14 mouse cellular contexts compared by ENCODE assay signal in genomic region chr15:101129412-101129811, GRCm38 (mm10). TPM values are rescaled to one million over a fixed set of nuclear protein-coding genes. Genes with fewer than 3 reads are reported as not detected.
DNase-seq lines count a peak whose midpoint lies in the region; ATAC-seq and TF ChIP-seq lines count a peak whose summit lies in the region.
"Had no signal": no experiment of that assay in that cellular context is flagged by ENCODE, and none has a peak within 500 bp of the region (broad histone marks: within the 10 kb centered on the region; RNA-seq: fewer than 3 reads in every experiment).

No protein-coding gene starts in this region.

- TF ChIP-seq EP300 in heart, adult 2 months (IDR thresholded peaks at IDR 0.05; ENCODE audit: insufficient read depth, low read depth, low read length) = no peak
- TF ChIP-seq EP300 in lung, postnatal 0 days (IDR thresholded peaks at IDR 0.05) = no peak

- no peaks in the 10 kb centered on the region for H3K79me2 ChIP-seq in heart, adult 2 months (replicated peaks; ENCODE audit: control insufficient read depth, insufficient read depth, low read length)

- H3K4me3 ChIP-seq in heart, adult 2 months = peak overlapping the region; percentile 70
- peak overlapping the region; percentile 59 for H3K4me3 ChIP-seq in lung, postnatal 0 days (ENCODE audit: low read depth, low read length)
- H3K4me3 ChIP-seq in intestine, embryonic 16.5 days (ENCODE audit: low read length) = peak overlapping the region; percentile 59
- H3K4me3 ChIP-seq in small intestine, adult 2 months (ENCODE audit: low read depth, low read length) = peak overlapping the region; percentile 69

- H3K4me1 ChIP-seq in heart, adult 2 months (ENCODE audit: control insufficient read depth, insufficient read depth, low read length) = peaks cover 29% of the 10 kb centered on the region
- peaks cover 18% of the 10 kb centered on the region for H3K4me1 ChIP-seq in lung, postnatal 0 days (ENCODE audit: insufficient read depth, low read depth, low read length)
- peaks cover 44% of the 10 kb centered on the region for H3K4me1 ChIP-seq in intestine, embryonic 16.5 days (ENCODE audit: control insufficient read depth, insufficient read depth, low read length)
- H3K4me1 ChIP-seq in small intestine, adult 2 months (ENCODE audit: control insufficient read depth, insufficient read depth, insufficient read length, low read length) = peaks cover 5% of the 10 kb centered on the region

- intact Hi-C loops in heart, adult 2 months (cut with DNase I) = no loop called here
- intact Hi-C loops in heart, postnatal 10 days (cut with DNase I) = loop anchor here (2.0 kb wide), 1 partner anchor 15 kb away; no protein-coding TSS in a partner anchor

- no peak for TF ChIP-seq POLR2A in heart, adult 2 months (IDR thresholded peaks at IDR 0.05; ENCODE audit: insufficient read depth, low read depth, low read length)
- TF ChIP-seq POLR2A in small intestine, adult 2 months (IDR thresholded peaks at IDR 0.05; ENCODE audit: low read depth, low read length) = no peak

- H3K9ac ChIP-seq in heart, adult 2 months (ENCODE audit: low read depth, low read length) = peak overlapping the region; percentile 81
- H3K9ac ChIP-seq in lung, postnatal 0 days (replicated peaks; ENCODE audit: low read depth) = peak overlapping the region; percentile 79
- H3K9ac ChIP-seq in intestine, embryonic 16.5 days (ENCODE audit: low read depth, low read length) = peak overlapping the region; percentile 86

- no peaks in the 10 kb centered on the region for H3K27me3 ChIP-seq in heart, adult 2 months (ENCODE audit: control insufficient read depth, insufficient read depth, low read length)
- no peaks in the 10 kb centered on the region for H3K27me3 ChIP-seq in lung, postnatal 0 days (replicated peaks; ENCODE audit: insufficient read depth, low read length)
- H3K27me3 ChIP-seq in intestine, embryonic 16.5 days (replicated peaks; ENCODE audit: control insufficient read depth, insufficient read depth, low read length) = no peaks in the 10 kb centered on the region
- peaks cover 18% of the 10 kb centered on the region for H3K27me3 ChIP-seq in small intestine, adult 2 months (ENCODE audit: control insufficient read depth, insufficient read depth, low read length)

- TF ChIP-seq CTCF in heart, adult 2 months (IDR thresholded peaks at IDR 0.05) = no peak
- TF ChIP-seq CTCF in lung, postnatal 0 days (IDR thresholded peaks at IDR 0.05) = no peak
- TF ChIP-seq CTCF in small intestine, adult 2 months (IDR thresholded peaks at IDR 0.05; ENCODE audit: extremely low read depth, insufficient read length, insufficient replicate concordance, low read depth, low read length) = no peak

- ATAC-seq in lung, postnatal 0 days = no peak
- ATAC-seq in intestine, embryonic 16.5 days = no peak

- WGBS in heart, adult 2 months = 20% methylated on average over 5 of the region's 5 CpGs
- WGBS in lung, postnatal 0 days = 14% methylated on average over 5 of the region's 5 CpGs
- 30% methylated on average over 5 of the region's 5 CpGs for WGBS in intestine, embryonic 16.5 days
- 28% methylated on average over 5 of the region's 5 CpGs for WGBS in small intestine, adult 2 months

- peak in 1 of 2 experiments; percentile 52 for DNase-seq in heart, adult 2 months
- DNase-seq in heart, postnatal 10 days = no peak
- no peak for DNase-seq in lung, postnatal 0 days (ENCODE audit: low spot score)
- no peak for DNase-seq in lung, postnatal 36 days
- no peak for DNase-seq in cerebellum, adult 8-10 months
- DNase-seq in spleen, adult 12 weeks (ENCODE audit: low spot score) = no peak
- DNase-seq: cerebellum, adult 9-10 months; layer of hippocampus, postnatal 36 days had no signal

- peak overlapping the region; percentile 67 for H3K4me2 ChIP-seq in lung, postnatal 0 days (replicated peaks; ENCODE audit: low read depth, low read length)
- H3K4me2 ChIP-seq in intestine, embryonic 16.5 days (ENCODE audit: low read depth, low read length) = peak overlapping the region; percentile 88

- H3K9me3 ChIP-seq in lung, postnatal 0 days (ENCODE audit: low read length) = no peaks in the 10 kb centered on the region
- no peaks in the 10 kb centered on the region for H3K9me3 ChIP-seq in intestine, embryonic 16.5 days (ENCODE audit: control insufficient read depth, low read length)

- H3K36me3 ChIP-seq in heart, adult 2 months (ENCODE audit: control insufficient read depth, insufficient read depth, low read length) = no peaks in the 10 kb centered on the region; the same call in 1 of the 2 replicates
- H3K36me3 ChIP-seq in lung, postnatal 0 days (ENCODE audit: insufficient read depth, low read length) = no peaks in the 10 kb centered on the region
- H3K36me3 ChIP-seq in intestine, embryonic 16.5 days (ENCODE audit: control insufficient read depth, insufficient read depth, low read length) = no peaks in the 10 kb centered on the region
- H3K36me3 ChIP-seq in small intestine, adult 2 months (ENCODE audit: control insufficient read depth, insufficient read depth, low read length) = no peaks in the 10 kb centered on the region

- H3K27ac ChIP-seq in heart, adult 2 months = peak overlapping the region; percentile 98
- peak overlapping the region; percentile 91 for H3K27ac ChIP-seq in lung, postnatal 0 days (ENCODE audit: low read length)
- peak overlapping the region; percentile 76; the same call in 1 of the 2 replicates for H3K27ac ChIP-seq in intestine, embryonic 16.5 days (ENCODE audit: low read length)
- peak overlapping the region; percentile 44 for H3K27ac ChIP-seq in small intestine, adult 2 months (ENCODE audit: insufficient read depth, low read depth, low read length)

RNA-seq across cellular contexts. Expression of gene Acvrl1, which starts 1.1 kb away (rescaled TPM):
- total RNA-seq in heart, adult 2 months (2021) = 10 to 100 TPM; 24.1 to 29.5 TPM
- polyA plus RNA-seq in heart, adult 2 months (2012; rRNA removed) = 35.0 and 39.7 TPM in 2 replicates
- 10 to 100 TPM; 27.1 to 36.6 TPM for total RNA-seq in heart, postnatal 10 days (2021)
- polyA plus RNA-seq in lung, postnatal 0 days (2015; fragmentation: Nextera tagmentation; extraction: Ambion mirVana) = 159 and 168 TPM in 2 replicates
- polyA plus RNA-seq in intestine, embryonic 16.5 days (2015; fragmentation: Nextera tagmentation; extraction: Ambion mirVana) = 31.2 and 31.9 TPM in 2 replicates
- polyA plus RNA-seq in small intestine, adult 2 months (2012; rRNA removed) = 19.6 and 35.5 TPM in 2 replicates

RNA-seq across cellular contexts. Expression of gene Ankrd33, which starts 13.9 kb away (rescaled TPM):
- not detected for total RNA-seq in heart, adult 2 months (2021)
- polyA plus RNA-seq in heart, adult 2 months (2012; rRNA removed) = not detected in 2 replicates
- not detected for total RNA-seq in heart, postnatal 10 days (2021)
- 0.13 TPM in 1 of 2 replicates, not detected in the other for polyA plus RNA-seq in lung, postnatal 0 days (2015; fragmentation: Nextera tagmentation; extraction: Ambion mirVana)
- polyA plus RNA-seq in intestine, embryonic 16.5 days (2015; fragmentation: Nextera tagmentation; extraction: Ambion mirVana) = not detected in 2 replicates
- not detected in 2 replicates for polyA plus RNA-seq in small intestine, adult 2 months (2012; rRNA removed)
- total RNA-seq: gastrocnemius, adult 18-20 months; layer of hippocampus, postnatal 36 days had no signal
- polyA plus RNA-seq: C2C12; neural tube, embryonic 14.5 days; spleen, adult 2 months had no signal

RNA-seq across cellular contexts. Expression of gene Acvr1b, which starts 44.5 kb away (rescaled TPM):
- 10 to 100 TPM in 1 of 2 experiments, 1 to 10 TPM in 1; 9.9 to 12.3 TPM for total RNA-seq in heart, adult 2 months (2021)
- polyA plus RNA-seq in heart, adult 2 months (2012; rRNA removed) = 15.3 and 19.3 TPM in 2 replicates
- total RNA-seq in heart, postnatal 10 days (2021) = 10 to 100 TPM; 18.7 to 20.9 TPM
- polyA plus RNA-seq in lung, postnatal 0 days (2015; fragmentation: Nextera tagmentation; extraction: Ambion mirVana) = 6.6 and 7.4 TPM in 2 replicates
- 10.4 and 11.0 TPM in 2 replicates for polyA plus RNA-seq in intestine, embryonic 16.5 days (2015; fragmentation: Nextera tagmentation; extraction: Ambion mirVana)
- polyA plus RNA-seq in small intestine, adult 2 months (2012; rRNA removed) = 21.5 and 46.0 TPM in 2 replicates

RNA-seq across cellular contexts. Expression of gene Fignl2, which starts 51.0 kb away (rescaled TPM):
- total RNA-seq in heart, adult 2 months (2021) = 1 to 10 TPM in 1 of 2 experiments, under 1 TPM in 1; 0.86 to 1.3 TPM
- polyA plus RNA-seq in heart, adult 2 months (2012; rRNA removed) = 1.6 and 1.9 TPM in 2 replicates
- total RNA-seq in heart, postnatal 10 days (2021) = 1 to 10 TPM; 3.5 to 3.9 TPM
- polyA plus RNA-seq in lung, postnatal 0 days (2015; fragmentation: Nextera tagmentation; extraction: Ambion mirVana) = 0.48 and 0.60 TPM in 2 replicates
- 0.12 TPM in 2 replicates for polyA plus RNA-seq in intestine, embryonic 16.5 days (2015; fragmentation: Nextera tagmentation; extraction: Ambion mirVana)
- polyA plus RNA-seq in small intestine, adult 2 months (2012; rRNA removed) = 2.9 and 7.8 TPM in 2 replicates

Comparison
In these comparisons a context has a peak if more than half of its experiments do, and no peak if none do; other contexts are left out.
1. H3K27ac ChIP-seq: peak in every context shown above with its lines; median percentile 98 in heart, adult 2 months; 91 in lung, postnatal 0 days; 76 in intestine, embryonic 16.5 days; 44 in small intestine, adult 2 months.